Mouse (Mus musculus): Measurements from ENCODE around the gene 1700067K01Rik. TPM values are rescaled to one million over a fixed set of nuclear protein-coding genes. Genes with fewer than 3 reads are reported as not detected.

Gene 1700067K01Rik
- polyA plus RNA-seq, 1 experiment from 2014 or later: 0.54 TPM

DNA sequence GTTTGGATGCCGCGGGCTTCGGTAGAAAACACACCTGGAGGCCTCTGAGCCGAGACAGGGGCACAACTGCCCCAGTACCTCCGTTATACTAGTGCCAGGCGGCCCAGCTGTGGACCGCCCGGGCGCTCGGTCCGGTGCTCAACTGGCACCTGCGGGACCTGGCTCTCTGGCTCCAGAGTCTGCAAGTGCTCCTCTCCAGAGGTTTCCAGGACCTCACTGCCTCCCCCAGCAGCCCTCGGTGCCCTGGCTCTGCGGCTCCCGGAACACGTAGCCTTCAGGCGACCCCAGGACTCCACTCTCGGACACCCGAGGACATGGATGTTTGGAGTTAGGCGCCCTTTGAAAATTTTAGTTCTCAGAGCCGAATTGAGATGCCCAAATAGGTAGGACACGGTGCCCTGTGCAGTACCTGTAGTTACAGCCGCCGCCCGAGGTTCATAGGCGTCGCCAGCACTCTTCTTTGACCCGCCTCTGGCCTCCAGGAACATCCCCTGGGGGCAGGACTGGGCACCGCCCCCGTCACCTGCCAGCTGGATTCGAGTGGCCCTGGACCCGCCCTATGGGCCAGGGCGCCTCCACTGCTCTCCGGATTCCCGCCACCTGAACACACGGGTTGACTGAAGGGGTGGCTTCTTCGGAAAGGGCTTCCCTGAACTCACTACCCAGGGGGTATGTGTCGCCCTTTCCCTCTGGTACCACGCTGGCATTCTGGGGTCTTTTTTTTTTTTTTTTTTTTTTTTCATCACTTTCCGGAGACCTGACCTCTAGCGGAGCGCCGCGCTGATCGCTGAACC lies 10.6 kb downstream of the 1700067K01Rik start, which contains the start of gene 2210011C24Rik:
Gene 2210011C24Rik (minus strand): TSS at position 467 of the 794 bp plus-strand sequence.
- WGBS: 1% methylated on average over 45 of the region's 45 CpGs
- ATAC-seq (ENCODE audit: insufficient number of reproducible peaks, low FRiP score): no peak
- peaks cover 34% of the 10 kb centered on the region for H3K27me3 ChIP-seq (replicated peaks)
- H3K4me3 ChIP-seq: peak within 1 kb of the TSS; percentile 54
- peak within 1 kb of the TSS; percentile 64 for H3K9ac ChIP-seq
- 0 out of 2 replicates have a peak, but pooled peaks cover 4% of the 10 kb centered on the region for H3K9me3 ChIP-seq (replicated peaks)
- no peaks in the 10 kb centered on the region for H3K36me3 ChIP-seq
- peaks cover 22% of the 10 kb centered on the region for H3K4me1 ChIP-seq (replicated peaks)
- peak within 1 kb of the TSS; percentile 95 for H3K4me2 ChIP-seq
- H3K27ac ChIP-seq (ENCODE audit: poor library complexity, severe bottlenecking): no peak within 1 kb of the TSS

DNA sequence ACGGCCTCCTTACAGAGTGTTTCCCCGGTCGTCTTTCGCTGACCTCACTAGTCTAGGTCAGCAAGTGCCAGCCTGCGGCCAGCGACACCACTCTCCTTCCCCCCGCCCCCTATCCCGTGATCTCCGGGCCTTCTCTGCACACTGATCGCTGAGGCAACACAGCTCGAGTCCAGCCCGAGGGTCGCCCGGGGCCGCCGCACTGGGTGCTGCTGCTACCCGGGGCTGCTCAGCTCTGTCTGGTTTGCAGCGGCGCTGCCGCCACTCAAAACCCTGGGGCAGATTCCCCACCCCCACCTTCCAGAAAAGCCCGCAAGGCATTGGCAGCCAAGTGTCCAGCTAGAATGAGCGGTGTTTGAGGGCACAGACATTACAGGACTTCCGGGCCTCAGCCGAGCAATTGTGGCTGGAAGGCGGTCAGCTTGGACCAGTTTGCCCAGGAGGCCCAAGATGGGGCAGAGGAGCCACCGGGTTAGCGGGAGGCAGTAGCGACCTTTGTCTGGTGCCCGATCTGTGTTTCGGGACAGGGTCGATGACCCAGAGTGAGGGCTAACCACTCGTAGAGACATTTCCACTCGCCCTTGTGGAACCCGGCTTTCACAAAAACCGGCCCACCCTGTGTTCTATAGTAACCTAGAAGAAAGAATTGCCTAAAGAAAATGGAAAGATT lies 11.3 kb downstream of the 1700067K01Rik start:
- no peaks in the 10 kb centered on the region for H3K36me3 ChIP-seq
- H3K4me3 ChIP-seq: peak overlapping the region; percentile 54
- peaks cover 39% of the 10 kb centered on the region for H3K27me3 ChIP-seq (replicated peaks)
- WGBS: 13% methylated on average over 35 of the region's 35 CpGs
- H3K4me1 ChIP-seq (replicated peaks): peaks cover 22% of the 10 kb centered on the region
- peak overlapping the region; percentile 64 for H3K9ac ChIP-seq
- peak overlapping the region; percentile 95 for H3K4me2 ChIP-seq
- peak; percentile 30; the same call in 1 of the 2 replicates for ATAC-seq (ENCODE audit: insufficient number of reproducible peaks, low FRiP score)
- H3K9me3 ChIP-seq (replicated peaks): 0 out of 2 replicates have a peak, but pooled peaks cover 4% of the 10 kb centered on the region
- no peak overlapping the region for H3K27ac ChIP-seq (ENCODE audit: poor library complexity, severe bottlenecking)

DNA sequence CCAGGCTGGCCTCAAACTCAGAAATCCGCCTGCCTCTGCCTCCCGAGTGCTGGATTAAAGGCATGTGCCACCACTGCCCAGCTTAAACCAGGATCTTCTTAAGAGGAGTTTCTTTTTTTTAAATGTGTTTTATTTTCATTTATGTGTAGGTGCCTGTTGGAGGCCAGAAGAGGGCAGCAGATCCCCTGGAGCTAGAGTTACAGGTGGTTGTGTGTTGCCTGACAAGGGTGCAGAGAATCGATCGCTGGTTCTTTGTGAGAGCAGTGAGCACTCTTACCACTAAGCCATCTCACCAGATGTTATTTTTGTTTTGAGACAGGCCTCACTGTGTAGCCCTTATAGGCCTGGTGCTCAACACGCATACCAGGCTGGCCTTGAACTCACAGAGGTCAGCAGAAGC lies 14.5 kb downstream of the 1700067K01Rik start:
- Histone ChIP-seq H3K9me3 (replicated peaks) (0 out of 2 replicates have a peak, but pooled peaks cover 4% of the 10 kb centered on the region), H3K4me3 (no peak overlapping the region), H3K9ac (no peak overlapping the region), H3K27ac (ENCODE audit: poor library complexity, severe bottlenecking) (no peak overlapping the region), H3K27me3 (replicated peaks) (peaks cover 50% of the 10 kb centered on the region), H3K4me1 (replicated peaks) (peaks cover 17% of the 10 kb centered on the region), H3K4me2 (no peak overlapping the region), H3K36me3 (no peaks in the 10 kb centered on the region)
- WGBS: 90% methylated on average over 5 of the region's 5 CpGs
- ATAC-seq (ENCODE audit: insufficient number of reproducible peaks, low FRiP score): no peak

DNA sequence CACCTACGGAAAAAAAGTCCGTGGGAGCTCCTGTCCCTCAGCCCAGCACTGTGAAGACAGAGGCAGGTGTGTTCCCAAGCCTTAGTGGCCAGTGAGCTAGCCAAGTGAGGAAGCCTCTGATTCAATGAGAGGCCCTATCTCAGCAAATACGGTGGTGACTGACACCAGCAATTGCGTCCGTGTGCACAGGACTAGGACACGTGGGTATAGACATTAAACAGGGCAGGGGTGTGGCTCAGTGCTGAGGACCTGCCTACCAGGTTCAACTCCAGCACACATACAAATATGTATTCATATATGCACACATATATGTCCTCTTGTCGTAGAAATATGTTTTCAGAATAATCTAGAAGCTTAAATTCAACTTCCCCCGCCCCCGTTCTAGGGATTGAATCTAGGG lies 18.4 kb downstream of the 1700067K01Rik start:
- Histone ChIP-seq H3K4me3 (no peak overlapping the region), H3K4me1 (replicated peaks) (peaks cover 33% of the 10 kb centered on the region), H3K36me3 (no peaks in the 10 kb centered on the region), H3K4me2 (no peak overlapping the region), H3K27ac (ENCODE audit: poor library complexity, severe bottlenecking) (no peak overlapping the region), H3K27me3 (replicated peaks) (peaks cover 31% of the 10 kb centered on the region), H3K9me3 (replicated peaks) (0 out of 2 replicates have a peak, but pooled peaks cover 4% of the 10 kb centered on the region), H3K9ac (no peak overlapping the region)
- no peak for ATAC-seq (ENCODE audit: insufficient number of reproducible peaks, low FRiP score)
- WGBS: 76% methylated on average over 9 of the region's 9 CpGs

DNA sequence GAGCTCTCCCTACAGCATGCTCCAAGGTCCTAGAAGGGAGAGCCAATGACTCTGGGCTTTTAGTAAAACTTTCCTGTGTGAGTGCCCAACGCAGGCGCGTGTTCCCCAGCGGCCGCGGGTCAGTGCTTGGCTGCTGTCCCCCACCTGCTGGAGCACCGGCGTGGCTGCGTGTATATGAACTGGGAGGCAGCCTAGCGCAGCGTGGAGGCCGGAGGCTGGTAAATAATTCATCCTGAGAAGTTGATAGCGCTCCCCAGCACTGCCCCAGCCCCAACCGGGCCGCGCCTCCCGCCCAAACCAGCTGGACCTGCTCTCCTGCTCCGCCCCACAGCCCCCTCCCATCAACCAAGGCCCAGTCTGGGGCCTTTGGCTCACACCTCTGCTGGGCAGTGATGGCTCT lies 19.8 kb downstream of the 1700067K01Rik start, which contains the start of gene Palm3:
Gene Palm3 (plus strand): TSS at position 376 of the 400 bp plus-strand sequence.
- peak; percentile 2; the same call in 1 of the 2 replicates for ATAC-seq (ENCODE audit: insufficient number of reproducible peaks, low FRiP score)
- WGBS: 6% methylated on average over 18 of the region's 18 CpGs
- H3K27me3 ChIP-seq (replicated peaks): peaks cover 44% of the 10 kb centered on the region
- H3K9me3 ChIP-seq (replicated peaks): no peaks in the 10 kb centered on the region
- H3K36me3 ChIP-seq: no peaks in the 10 kb centered on the region
- no peak within 1 kb of the TSS for H3K9ac ChIP-seq
- peaks cover 37% of the 10 kb centered on the region for H3K4me1 ChIP-seq (replicated peaks)
- no peak within 1 kb of the TSS for H3K27ac ChIP-seq (ENCODE audit: poor library complexity, severe bottlenecking)
- no peak within 1 kb of the TSS for H3K4me3 ChIP-seq
- H3K4me2 ChIP-seq: peak within 1 kb of the TSS; percentile 6

DNA sequence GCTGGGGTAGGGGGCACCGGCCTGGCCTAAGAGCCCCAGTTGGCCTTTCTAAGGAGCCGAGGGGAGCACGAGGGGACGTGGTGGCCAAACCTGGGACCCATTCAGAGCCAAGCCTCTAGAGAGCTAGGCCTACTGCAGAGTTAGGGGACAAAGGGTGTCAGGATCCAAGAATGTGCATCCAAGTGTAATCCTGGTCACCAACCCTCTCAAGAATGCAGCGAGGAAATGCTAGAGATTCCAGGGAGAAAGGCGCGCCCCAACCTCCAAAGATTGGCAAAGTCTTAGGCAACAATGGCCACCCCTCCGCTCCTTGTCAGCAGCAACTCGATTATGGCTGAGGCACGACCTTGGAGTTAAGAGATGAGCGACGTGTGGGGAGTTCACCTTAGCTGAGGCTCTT lies 20.3 kb downstream of the 1700067K01Rik start:
- Histone ChIP-seq H3K4me2 (peak overlapping the region; percentile 6; the same call in 1 of the 2 replicates), H3K4me3 (no peak overlapping the region), H3K9me3 (replicated peaks) (no peaks in the 10 kb centered on the region), H3K36me3 (no peaks in the 10 kb centered on the region), H3K4me1 (replicated peaks) (peaks cover 41% of the 10 kb centered on the region), H3K9ac (no peak overlapping the region), H3K27ac (ENCODE audit: poor library complexity, severe bottlenecking) (no peak overlapping the region), H3K27me3 (replicated peaks) (peaks cover 48% of the 10 kb centered on the region)
- ATAC-seq (ENCODE audit: insufficient number of reproducible peaks, low FRiP score): no peak
- 45% methylated on average over 12 of the region's 12 CpGs for WGBS

DNA sequence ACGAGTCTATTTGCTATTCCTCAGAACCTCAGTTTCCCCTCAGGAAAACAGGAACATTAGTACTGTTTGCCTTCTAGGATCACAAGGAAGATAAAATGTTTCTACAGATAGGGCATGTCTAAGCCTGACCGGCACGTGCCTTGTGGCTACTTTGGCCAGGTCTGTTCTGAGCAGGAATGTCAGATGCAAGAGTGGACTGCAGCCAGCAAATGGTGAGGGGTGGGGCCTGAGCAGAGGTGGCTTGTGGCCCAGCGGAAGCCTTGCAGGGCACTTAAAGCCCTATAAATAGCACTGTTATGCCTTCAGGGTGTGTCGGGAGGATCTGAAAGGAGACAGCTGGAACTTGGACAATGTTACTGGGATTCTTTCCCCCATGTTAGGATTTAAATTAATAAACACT lies 21.8 kb downstream of the 1700067K01Rik start:
- WGBS: 6% methylated on average over 5 of the region's 5 CpGs
- peak overlapping the region; percentile 66 for H3K27ac ChIP-seq (ENCODE audit: poor library complexity, severe bottlenecking)
- H3K9ac ChIP-seq: no peak overlapping the region
- peaks cover 56% of the 10 kb centered on the region for H3K27me3 ChIP-seq (replicated peaks)
- H3K4me3 ChIP-seq: no peak overlapping the region
- peaks cover 41% of the 10 kb centered on the region for H3K4me1 ChIP-seq (replicated peaks)
- peak overlapping the region; percentile 35 for H3K4me2 ChIP-seq
- peak; percentile 52 for ATAC-seq (ENCODE audit: insufficient number of reproducible peaks, low FRiP score)
- no peaks in the 10 kb centered on the region for H3K9me3 ChIP-seq (replicated peaks)
- H3K36me3 ChIP-seq: no peaks in the 10 kb centered on the region

DNA sequence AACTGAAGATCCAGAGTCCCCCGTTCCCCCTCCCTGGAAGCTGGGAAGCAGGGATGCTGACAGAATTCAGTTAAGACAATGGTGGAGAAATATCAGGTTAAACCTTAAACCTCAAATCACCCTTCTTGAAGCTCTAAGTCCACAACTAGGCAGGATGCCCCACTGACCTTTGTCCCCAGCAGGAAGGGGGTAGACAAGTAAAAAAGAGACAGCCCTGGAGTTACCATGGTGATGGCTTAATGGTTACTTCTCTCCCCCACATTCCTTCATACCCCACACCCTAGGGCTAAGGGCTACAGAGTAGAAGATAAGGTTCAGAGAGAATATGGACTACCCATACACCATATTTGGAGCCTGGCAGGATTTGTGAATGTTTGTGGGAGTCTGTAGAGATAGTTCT lies 22.3 kb downstream of the 1700067K01Rik start:
- no peak for ATAC-seq (ENCODE audit: insufficient number of reproducible peaks, low FRiP score)
- Histone ChIP-seq H3K36me3 (no peaks in the 10 kb centered on the region), H3K9me3 (replicated peaks) (no peaks in the 10 kb centered on the region), H3K4me1 (replicated peaks) (peaks cover 41% of the 10 kb centered on the region), H3K4me2 (peak overlapping the region; percentile 35), H3K27me3 (replicated peaks) (peaks cover 57% of the 10 kb centered on the region), H3K9ac (no peak overlapping the region), H3K4me3 (no peak overlapping the region), H3K27ac (ENCODE audit: poor library complexity, severe bottlenecking) (peak overlapping the region; percentile 66)
- WGBS: 41% methylated on average over 1 of the region's 1 CpGs

DNA sequence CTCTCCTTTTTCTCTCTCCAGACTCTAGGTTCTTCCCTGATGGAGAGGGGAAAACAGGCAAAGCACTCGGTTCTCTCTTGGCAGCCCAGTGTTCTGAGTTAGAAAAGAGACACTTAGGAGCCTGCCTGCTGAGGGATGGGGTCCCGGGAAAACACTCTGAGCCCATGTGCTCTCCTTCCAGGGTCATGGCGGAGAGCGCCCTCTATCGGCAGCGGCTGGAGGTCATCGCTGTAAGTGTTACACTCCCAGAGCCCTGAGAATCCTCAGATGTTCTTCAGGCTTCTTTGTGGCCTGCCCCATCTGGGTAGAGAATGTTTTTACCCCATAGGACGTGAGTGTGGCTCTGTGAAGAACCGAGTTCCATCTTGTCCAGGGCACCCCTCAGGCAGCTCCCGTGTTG lies 22.9 kb downstream of the 1700067K01Rik start:
- H3K9ac ChIP-seq: no peak overlapping the region
- H3K4me3 ChIP-seq: no peak overlapping the region
- WGBS: 14% methylated on average over 10 of the region's 10 CpGs
- no peak overlapping the region for H3K27ac ChIP-seq (ENCODE audit: poor library complexity, severe bottlenecking)
- H3K4me2 ChIP-seq: no peak overlapping the region
- H3K27me3 ChIP-seq (replicated peaks): peaks cover 63% of the 10 kb centered on the region
- no peaks in the 10 kb centered on the region for H3K36me3 ChIP-seq
- H3K9me3 ChIP-seq (replicated peaks): no peaks in the 10 kb centered on the region
- peaks cover 41% of the 10 kb centered on the region for H3K4me1 ChIP-seq (replicated peaks)
- no peak for ATAC-seq (ENCODE audit: insufficient number of reproducible peaks, low FRiP score)

DNA sequence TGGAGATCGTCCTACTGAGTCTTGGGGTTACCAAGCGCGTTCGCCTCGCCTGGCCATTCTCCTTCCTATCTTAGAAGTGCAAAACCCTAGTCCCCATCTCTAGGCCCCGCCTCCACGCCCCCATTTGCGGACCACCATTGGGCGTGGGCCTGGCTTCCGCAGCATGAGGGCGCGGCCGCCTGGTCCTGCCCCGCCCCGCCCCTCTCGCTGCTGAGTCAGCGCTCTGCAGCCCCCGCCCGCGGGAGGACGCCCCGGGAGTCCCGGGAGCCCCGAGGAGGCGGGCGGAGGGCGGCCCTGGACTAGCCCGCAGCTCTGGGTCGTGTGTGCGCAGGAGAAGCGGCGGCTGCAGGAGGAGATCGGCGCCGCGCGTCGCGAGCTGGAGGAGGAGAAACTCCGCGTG lies 24.6 kb downstream of the 1700067K01Rik start:
- peaks cover 41% of the 10 kb centered on the region for H3K4me1 ChIP-seq (replicated peaks)
- H3K9ac ChIP-seq: peak overlapping the region; percentile 45
- peak overlapping the region; percentile 44 for H3K4me3 ChIP-seq
- no peak overlapping the region for H3K27ac ChIP-seq (ENCODE audit: poor library complexity, severe bottlenecking)
- peak overlapping the region; percentile 76 for H3K4me2 ChIP-seq
- no peaks in the 10 kb centered on the region for H3K9me3 ChIP-seq (replicated peaks)
- peak; percentile 64 for ATAC-seq (ENCODE audit: insufficient number of reproducible peaks, low FRiP score)
- under 1% methylated on average over 40 of the region's 41 CpGs for WGBS
- peaks cover 4% of the 10 kb centered on the region; the same call in 1 of the 2 replicates for H3K36me3 ChIP-seq
- peaks cover 57% of the 10 kb centered on the region for H3K27me3 ChIP-seq (replicated peaks)

DNA sequence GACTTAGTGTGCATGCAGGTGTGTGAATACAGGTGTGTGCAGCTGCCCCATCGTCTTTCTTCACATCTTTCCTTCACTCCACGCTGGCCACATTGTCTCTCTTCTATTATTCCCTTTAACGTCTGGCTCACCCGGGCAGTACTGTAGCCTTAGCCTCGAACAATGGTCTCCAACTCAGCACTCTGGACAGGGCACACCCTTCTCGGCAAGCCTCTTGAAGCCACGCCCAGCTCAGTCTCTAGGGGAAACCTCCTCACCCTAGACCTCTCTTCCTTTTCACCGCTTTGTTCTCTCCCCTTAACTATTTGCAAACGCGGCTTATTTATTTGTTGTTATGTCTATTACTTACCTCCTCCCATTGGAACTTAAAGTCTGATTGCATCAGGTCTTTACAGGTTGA lies 26.1 kb downstream of the 1700067K01Rik start:
- ATAC-seq (ENCODE audit: insufficient number of reproducible peaks, low FRiP score): no peak
- H3K4me3 ChIP-seq: no peak overlapping the region
- 14% methylated on average over 10 of the region's 10 CpGs for WGBS
- H3K27ac ChIP-seq (ENCODE audit: poor library complexity, severe bottlenecking): no peak overlapping the region
- peaks cover 53% of the 10 kb centered on the region for H3K27me3 ChIP-seq (replicated peaks)
- peaks cover 9% of the 10 kb centered on the region; the same call in 1 of the 2 replicates for H3K36me3 ChIP-seq
- H3K4me2 ChIP-seq: no peak overlapping the region
- H3K4me1 ChIP-seq (replicated peaks): peaks cover 28% of the 10 kb centered on the region
- no peak overlapping the region for H3K9ac ChIP-seq
- H3K9me3 ChIP-seq (replicated peaks): no peaks in the 10 kb centered on the region

Measured in heart, embryonic 12.5 days (tissue).